In genomic region chr4:41664533-41664932, GRCm38 (mm10) we compare ENCODE assay signal across 9 mouse cellular contexts. TPM values are rescaled to one million over a fixed set of nuclear protein-coding genes. Genes with fewer than 3 reads are reported as not detected.
DNase-seq lines count a peak whose midpoint lies in the region; ATAC-seq and TF ChIP-seq lines count a peak whose summit lies in the region.
"Had no signal": no experiment of that assay in that cellular context is flagged by ENCODE, and none has a peak within 500 bp of the region (broad histone marks: within the 10 kb centered on the region; RNA-seq: fewer than 3 reads in every experiment).

No protein-coding gene starts in this region.

- no peaks in the 10 kb centered on the region for H3K9me3 ChIP-seq in intestine, embryonic 15.5 days
- H3K9me3 ChIP-seq in intestine, postnatal 0 days (ENCODE audit: control insufficient read depth) = no peaks in the 10 kb centered on the region
- no peaks in the 10 kb centered on the region for H3K9me3 ChIP-seq in intestine, embryonic 16.5 days (ENCODE audit: control insufficient read depth, low read length)

- no peak for TF ChIP-seq POLR2A in thymus, adult 2 months (IDR thresholded peaks at IDR 0.05; ENCODE audit: control insufficient read depth, extremely low read depth, insufficient read depth, low read length, poor library complexity)

- peak; percentile 4 for DNase-seq in thymus, postnatal 25 days
- DNase-seq in thymus, adult 2 months = no peak
- DNase-seq in cerebellum, adult 9-10 months = no peak
- DNase-seq: cerebellum, postnatal 14 days had no signal

- H3K4me3 ChIP-seq in intestine, embryonic 15.5 days (replicated peaks) = no peak overlapping the region
- no peak overlapping the region for H3K4me3 ChIP-seq in intestine, postnatal 0 days (ENCODE audit: low read depth, low read length)
- H3K4me3 ChIP-seq in thymus, adult 2 months (ENCODE audit: control insufficient read depth, insufficient read depth, low read length) = no peak overlapping the region
- H3K4me3 ChIP-seq in intestine, embryonic 16.5 days (ENCODE audit: low read length) = no peak overlapping the region

- 0 out of 2 replicates have a peak, but pooled peaks have one; percentile 6 for ATAC-seq in intestine, embryonic 15.5 days
- no peak for ATAC-seq in intestine, postnatal 0 days
- ATAC-seq in intestine, embryonic 16.5 days = 0 out of 2 replicates have a peak, but pooled peaks have one; percentile 1
- ATAC-seq in granulocyte monocyte progenitor cell, adult 5-6 weeks (replicated peaks; ENCODE audit: poor library complexity, severe bottlenecking) = no peak

- no peak for TF ChIP-seq CTCF in intestine, postnatal 0 days (IDR thresholded peaks at IDR 0.05; ENCODE audit: low read depth)
- no peak for TF ChIP-seq CTCF in thymus, adult 2 months (IDR thresholded peaks at IDR 0.05; ENCODE audit: borderline replicate concordance, control insufficient read depth, extremely low read depth, insufficient read depth, low read length, poor library complexity)

- no peak overlapping the region for H3K4me2 ChIP-seq in intestine, embryonic 15.5 days (replicated peaks)
- H3K4me2 ChIP-seq in intestine, postnatal 0 days (replicated peaks; ENCODE audit: low read depth) = no peak overlapping the region
- H3K4me2 ChIP-seq in intestine, embryonic 16.5 days (ENCODE audit: low read depth, low read length) = no peak overlapping the region
- H3K4me2 ChIP-seq: liver, embryonic 11.5 days had no signal

- H3K9ac ChIP-seq in intestine, embryonic 15.5 days = no peak overlapping the region
- no peak overlapping the region for H3K9ac ChIP-seq in intestine, postnatal 0 days (ENCODE audit: low read depth, low read length)
- 0 out of 2 replicates have a peak overlapping the region, but pooled peaks have one; percentile 11 for H3K9ac ChIP-seq in intestine, embryonic 16.5 days (ENCODE audit: low read depth, low read length)

- H3K27ac ChIP-seq in intestine, embryonic 15.5 days = no peak overlapping the region
- H3K27ac ChIP-seq in intestine, postnatal 0 days (ENCODE audit: low read depth, low read length) = no peak overlapping the region
- no peak overlapping the region for H3K27ac ChIP-seq in thymus, adult 2 months (ENCODE audit: control insufficient read depth, insufficient read depth, low read length)
- no peak overlapping the region for H3K27ac ChIP-seq in intestine, embryonic 16.5 days (ENCODE audit: low read length)

- no peaks in the 10 kb centered on the region for H3K36me3 ChIP-seq in intestine, embryonic 15.5 days
- no peaks in the 10 kb centered on the region for H3K36me3 ChIP-seq in intestine, postnatal 0 days (ENCODE audit: control insufficient read depth, insufficient read depth)
- no peaks in the 10 kb centered on the region for H3K36me3 ChIP-seq in thymus, adult 2 months (ENCODE audit: control insufficient read depth, insufficient read depth, low read length)
- H3K36me3 ChIP-seq in intestine, embryonic 16.5 days (ENCODE audit: control insufficient read depth, insufficient read depth, low read length) = no peaks in the 10 kb centered on the region

- 40% methylated on average over 7 of the region's 7 CpGs for WGBS in intestine, embryonic 15.5 days
- WGBS in intestine, postnatal 0 days = 29% methylated on average over 7 of the region's 7 CpGs
- 9% methylated on average over 7 of the region's 7 CpGs for WGBS in thymus, adult 2 months
- WGBS in intestine, embryonic 16.5 days = 27% methylated on average over 7 of the region's 7 CpGs

- H3K4me1 ChIP-seq in intestine, embryonic 15.5 days (replicated peaks) = peaks cover 24% of the 10 kb centered on the region
- H3K4me1 ChIP-seq in intestine, postnatal 0 days (replicated peaks; ENCODE audit: control insufficient read depth, insufficient read depth, low read length) = no peaks in the 10 kb centered on the region
- H3K4me1 ChIP-seq in thymus, adult 2 months (replicated peaks; ENCODE audit: control insufficient read depth, insufficient read depth, low read length) = peaks cover 4% of the 10 kb centered on the region; the same call in 1 of the 2 replicates
- peaks cover 18% of the 10 kb centered on the region for H3K4me1 ChIP-seq in intestine, embryonic 16.5 days (ENCODE audit: control insufficient read depth, insufficient read depth, low read length)

- H3K27me3 ChIP-seq in intestine, embryonic 15.5 days (replicated peaks) = peaks cover under 1% of the 10 kb centered on the region; the same call in 1 of the 2 replicates
- no peaks in the 10 kb centered on the region for H3K27me3 ChIP-seq in intestine, postnatal 0 days (replicated peaks; ENCODE audit: control insufficient read depth, insufficient read depth, low read length)
- no peaks in the 10 kb centered on the region for H3K27me3 ChIP-seq in thymus, adult 2 months (ENCODE audit: control insufficient read depth, insufficient read depth, low read length)
- H3K27me3 ChIP-seq in intestine, embryonic 16.5 days (replicated peaks; ENCODE audit: control insufficient read depth, insufficient read depth, low read length) = 0 out of 2 replicates have a peak, but pooled peaks cover 3% of the 10 kb centered on the region

RNA-seq across cellular contexts. Expression of gene Enho, which starts 24.4 kb away (rescaled TPM):
- 10.8 and 11.2 TPM in 2 replicates for polyA plus RNA-seq in intestine, embryonic 15.5 days (2015; fragmentation: Nextera tagmentation; extraction: Ambion mirVana)
- 8.5 and 8.6 TPM in 2 replicates for polyA plus RNA-seq in intestine, postnatal 0 days (2015; fragmentation: Nextera tagmentation; extraction: Ambion mirVana)
- polyA plus RNA-seq in thymus, adult 2 months (2012; rRNA removed) = 7.5 and 10.3 TPM in 2 replicates
- 7.6 and 8.7 TPM in 2 replicates for polyA plus RNA-seq in intestine, embryonic 16.5 days (2015; fragmentation: Nextera tagmentation; extraction: Ambion mirVana)
- total RNA-seq in granulocyte monocyte progenitor cell, adult 5-6 weeks (2014; fragmentation: Nextera tagmentation) = not detected in 2 replicates
- total RNA-seq in granulocyte monocyte progenitor cell, adult 5-6 weeks (2017) = not detected in 2 replicates

RNA-seq across cellular contexts. Expression of gene Cntfr, which starts 32.4 kb away (rescaled TPM):
- 5.1 and 6.4 TPM in 2 replicates for polyA plus RNA-seq in intestine, embryonic 15.5 days (2015; fragmentation: Nextera tagmentation; extraction: Ambion mirVana)
- polyA plus RNA-seq in intestine, postnatal 0 days (2015; fragmentation: Nextera tagmentation; extraction: Ambion mirVana) = 1.9 and 2.8 TPM in 2 replicates
- polyA plus RNA-seq in thymus, adult 2 months (2012; rRNA removed) = 2.3 and 3.0 TPM in 2 replicates
- polyA plus RNA-seq in intestine, embryonic 16.5 days (2015; fragmentation: Nextera tagmentation; extraction: Ambion mirVana) = 5.5 and 5.6 TPM in 2 replicates
- not detected in 2 replicates for total RNA-seq in granulocyte monocyte progenitor cell, adult 5-6 weeks (2014; fragmentation: Nextera tagmentation)
- not detected in 2 replicates for total RNA-seq in granulocyte monocyte progenitor cell, adult 5-6 weeks (2017)

RNA-seq across cellular contexts. Expression of gene Il11ra1, which starts 35.3 kb away (rescaled TPM):
- polyA plus RNA-seq in intestine, embryonic 15.5 days (2015; fragmentation: Nextera tagmentation; extraction: Ambion mirVana) = 127 and 129 TPM in 2 replicates
- polyA plus RNA-seq in intestine, postnatal 0 days (2015; fragmentation: Nextera tagmentation; extraction: Ambion mirVana) = 63.8 and 63.9 TPM in 2 replicates
- 47.4 and 73.2 TPM in 2 replicates for polyA plus RNA-seq in thymus, adult 2 months (2012; rRNA removed)
- 113 and 125 TPM in 2 replicates for polyA plus RNA-seq in intestine, embryonic 16.5 days (2015; fragmentation: Nextera tagmentation; extraction: Ambion mirVana)
- 66.9 and 71.4 TPM in 2 replicates for total RNA-seq in granulocyte monocyte progenitor cell, adult 5-6 weeks (2014; fragmentation: Nextera tagmentation)
- total RNA-seq in granulocyte monocyte progenitor cell, adult 5-6 weeks (2017) = 102 and 103 TPM in 2 replicates

RNA-seq across cellular contexts. Expression of gene Rpp25l, which starts 48.8 kb away (rescaled TPM):
- polyA plus RNA-seq in intestine, embryonic 15.5 days (2015; fragmentation: Nextera tagmentation; extraction: Ambion mirVana) = 58.8 and 65.0 TPM in 2 replicates
- polyA plus RNA-seq in intestine, postnatal 0 days (2015; fragmentation: Nextera tagmentation; extraction: Ambion mirVana) = 47.4 and 51.3 TPM in 2 replicates
- polyA plus RNA-seq in thymus, adult 2 months (2012; rRNA removed) = 82.8 and 94.9 TPM in 2 replicates
- polyA plus RNA-seq in intestine, embryonic 16.5 days (2015; fragmentation: Nextera tagmentation; extraction: Ambion mirVana) = 57.5 and 64.9 TPM in 2 replicates
- total RNA-seq in granulocyte monocyte progenitor cell, adult 5-6 weeks (2014; fragmentation: Nextera tagmentation) = 23.0 and 45.3 TPM in 2 replicates
- 15.0 and 20.1 TPM in 2 replicates for total RNA-seq in granulocyte monocyte progenitor cell, adult 5-6 weeks (2017)

RNA-seq across cellular contexts. Expression of gene Dctn3, which starts 58.4 kb away (rescaled TPM):
- polyA plus RNA-seq in intestine, embryonic 15.5 days (2015; fragmentation: Nextera tagmentation; extraction: Ambion mirVana) = 122 and 131 TPM in 2 replicates
- 127 and 144 TPM in 2 replicates for polyA plus RNA-seq in intestine, postnatal 0 days (2015; fragmentation: Nextera tagmentation; extraction: Ambion mirVana)
- polyA plus RNA-seq in thymus, adult 2 months (2012; rRNA removed) = 60.5 and 72.8 TPM in 2 replicates
- polyA plus RNA-seq in intestine, embryonic 16.5 days (2015; fragmentation: Nextera tagmentation; extraction: Ambion mirVana) = 136 and 143 TPM in 2 replicates
- total RNA-seq in granulocyte monocyte progenitor cell, adult 5-6 weeks (2014; fragmentation: Nextera tagmentation) = 56.6 and 61.4 TPM in 2 replicates
- total RNA-seq in granulocyte monocyte progenitor cell, adult 5-6 weeks (2017) = 45.6 and 72.8 TPM in 2 replicates

Comparison
In these comparisons a context has a peak if more than half of its experiments do, and no peak if none do; other contexts are left out.
1. ATAC-seq: peak in intestine, embryonic 15.5 days (single experiment) and intestine, embryonic 16.5 days (single experiment); none in intestine, postnatal 0 days (single experiment) and granulocyte monocyte progenitor cell, adult 5-6 weeks (single experiment).